Mouse (Mus musculus): ENCODE results near the gene Eprs. TPM values are rescaled to one million over a fixed set of nuclear protein-coding genes. Genes with fewer than 3 reads are reported as not detected.

Gene Eprs
- polyA plus RNA-seq, 1 experiment, result 5.0 TPM

- WGBS, result 89% methylated on average over 8 of the region's 8 CpGs
- Histone ChIP-seq H3K4me3 (ENCODE audit: extremely low read depth, insufficient read depth, insufficient read length) (no peak overlapping the region), H3K27ac (ENCODE audit: insufficient read depth, low read length) (no peak overlapping the region), H3K4me1 (ENCODE audit: control insufficient read depth, insufficient read depth, insufficient read length) (no peaks in the 10 kb centered on the region), H3K36me3 (ENCODE audit: control insufficient read depth, insufficient read depth, low read length) (peaks cover 15% of the 10 kb centered on the region), H3K27me3 (ENCODE audit: control insufficient read depth, insufficient read depth, low read length) (no peaks in the 10 kb centered on the region)
- DNase-seq (ENCODE audit: low read depth in 1 of 2, low spot score in 2 of 2), result no peak
- TF ChIP-seq POLR2A (IDR thresholded peaks at IDR 0.05; ENCODE audit: low read depth, low read length) (no peak), CTCF (IDR thresholded peaks at IDR 0.05; ENCODE audit: extremely low read depth, insufficient read depth, insufficient read length, insufficient replicate concordance) (no peak)
Observed at GRCm38 (mm10) chr1:185343422-185343821, 19.4 kb upstream of the Eprs start.

DNA sequence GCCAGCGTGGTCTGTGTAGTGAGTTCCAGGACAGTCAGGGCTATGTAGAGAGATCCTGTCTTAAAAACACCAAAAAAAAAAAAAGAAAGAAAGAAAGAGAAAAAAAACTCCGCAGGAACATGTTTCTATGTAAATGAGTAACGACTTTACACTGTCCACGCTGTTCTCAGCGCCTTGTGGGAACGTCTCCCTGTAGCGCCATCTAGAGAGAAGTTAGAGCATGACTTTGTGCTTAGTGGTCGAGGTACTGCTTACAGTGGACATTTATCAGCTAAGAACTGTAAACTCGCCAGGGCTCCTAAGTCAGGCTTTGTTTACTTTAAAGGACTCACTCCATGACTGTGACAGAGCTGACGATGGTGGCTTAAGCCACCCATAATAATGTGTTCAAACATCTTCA lies 16.7 kb upstream of the Eprs start:
- H3K27ac ChIP-seq (ENCODE audit: insufficient read depth, low read length), result no peak overlapping the region
- no peaks in the 10 kb centered on the region for H3K4me1 ChIP-seq (ENCODE audit: control insufficient read depth, insufficient read depth, insufficient read length)
- no peaks in the 10 kb centered on the region for H3K27me3 ChIP-seq (ENCODE audit: control insufficient read depth, insufficient read depth, low read length)
- DNase-seq (ENCODE audit: low read depth in 1 of 2, low spot score in 2 of 2), result no peak
- 87% methylated on average over 10 of the region's 10 CpGs for WGBS
- TF ChIP-seq CTCF (IDR thresholded peaks at IDR 0.05; ENCODE audit: extremely low read depth, insufficient read depth, insufficient read length, insufficient replicate concordance) (no peak), POLR2A (IDR thresholded peaks at IDR 0.05; ENCODE audit: low read depth, low read length) (no peak)
- peaks cover 13% of the 10 kb centered on the region for H3K36me3 ChIP-seq (ENCODE audit: control insufficient read depth, insufficient read depth, low read length)
- no peak overlapping the region for H3K4me3 ChIP-seq (ENCODE audit: extremely low read depth, insufficient read depth, insufficient read length)

GRCm38 (mm10) chr1:185349741-185350140 lies 13.1 kb upstream of the Eprs start:
- Histone ChIP-seq H3K4me1 (ENCODE audit: control insufficient read depth, insufficient read depth, insufficient read length) (no peaks in the 10 kb centered on the region), H3K36me3 (ENCODE audit: control insufficient read depth, insufficient read depth, low read length) (peaks cover 7% of the 10 kb centered on the region), H3K27ac (ENCODE audit: insufficient read depth, low read length) (no peak overlapping the region), H3K4me3 (ENCODE audit: extremely low read depth, insufficient read depth, insufficient read length) (no peak overlapping the region), H3K27me3 (ENCODE audit: control insufficient read depth, insufficient read depth, low read length) (no peaks in the 10 kb centered on the region)
- no peak for DNase-seq (ENCODE audit: low read depth in 1 of 2, low spot score in 2 of 2)
- TF ChIP-seq CTCF (IDR thresholded peaks at IDR 0.05; ENCODE audit: extremely low read depth, insufficient read depth, insufficient read length, insufficient replicate concordance) (no peak), POLR2A (IDR thresholded peaks at IDR 0.05; ENCODE audit: low read depth, low read length) (no peak)
- WGBS, result 90% methylated on average over 14 of the region's 14 CpGs

DNA sequence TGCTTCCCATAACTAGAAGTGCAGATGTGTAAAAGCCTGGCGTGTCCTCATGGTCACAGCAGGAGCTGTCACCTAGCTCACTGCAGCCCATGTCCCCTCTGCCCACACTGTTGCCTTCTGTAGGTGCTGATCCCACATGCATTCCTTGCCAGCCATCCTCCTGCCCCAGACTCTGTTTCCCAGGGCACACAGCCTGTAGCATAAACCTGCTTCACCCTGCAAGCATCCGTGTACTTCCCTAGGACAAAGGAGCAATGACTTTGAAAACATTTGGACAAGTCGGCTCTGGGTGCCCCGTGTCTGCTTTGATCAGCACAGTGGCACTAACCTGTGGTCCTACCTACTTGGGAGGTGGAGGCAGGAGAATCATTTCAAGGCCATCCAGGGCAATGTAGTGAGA lies 12.2 kb upstream of the Eprs start:
- Histone ChIP-seq H3K27ac (ENCODE audit: insufficient read depth, low read length) (no peak overlapping the region), H3K4me1 (ENCODE audit: control insufficient read depth, insufficient read depth, insufficient read length) (no peaks in the 10 kb centered on the region), H3K27me3 (ENCODE audit: control insufficient read depth, insufficient read depth, low read length) (no peaks in the 10 kb centered on the region), H3K36me3 (ENCODE audit: control insufficient read depth, insufficient read depth, low read length) (peaks cover 4% of the 10 kb centered on the region; the same call in 1 of the 2 replicates), H3K4me3 (ENCODE audit: extremely low read depth, insufficient read depth, insufficient read length) (no peak overlapping the region)
- DNase-seq (ENCODE audit: low read depth in 1 of 2, low spot score in 2 of 2), result no peak
- TF ChIP-seq CTCF (IDR thresholded peaks at IDR 0.05; ENCODE audit: extremely low read depth, insufficient read depth, insufficient read length, insufficient replicate concordance) (no peak), POLR2A (IDR thresholded peaks at IDR 0.05; ENCODE audit: low read depth, low read length) (no peak)
- WGBS, result 92% methylated on average over 4 of the region's 4 CpGs

GRCm38 (mm10) chr1:185352151-185352550 lies 10.7 kb upstream of the Eprs start:
- TF ChIP-seq POLR2A (IDR thresholded peaks at IDR 0.05; ENCODE audit: low read depth, low read length), result no peak
- H3K4me3 ChIP-seq (ENCODE audit: extremely low read depth, insufficient read depth, insufficient read length), result no peak overlapping the region
- whole genome bisulfite sequencing, result 66% methylated on average over 12 of the region's 12 CpGs
- peaks cover 3% of the 10 kb centered on the region; the same call in 1 of the 2 replicates for H3K36me3 ChIP-seq (ENCODE audit: control insufficient read depth, insufficient read depth, low read length)
- H3K27me3 ChIP-seq (ENCODE audit: control insufficient read depth, insufficient read depth, low read length), result no peaks in the 10 kb centered on the region
- H3K4me1 ChIP-seq (ENCODE audit: control insufficient read depth, insufficient read depth, insufficient read length), result no peaks in the 10 kb centered on the region
- no peak for DNase-seq (ENCODE audit: low read depth in 1 of 2, low spot score in 2 of 2)
- no peak overlapping the region for H3K27ac ChIP-seq (ENCODE audit: insufficient read depth, low read length)

GRCm38 (mm10) chr1:185353351-185353750 lies 9.5 kb upstream of the Eprs start:
- DNase-seq (ENCODE audit: low read depth in 1 of 2, low spot score in 2 of 2), result no peak
- TF ChIP-seq CTCF (IDR thresholded peaks at IDR 0.05; ENCODE audit: extremely low read depth, insufficient read depth, insufficient read length, insufficient replicate concordance) (no peak), POLR2A (IDR thresholded peaks at IDR 0.05; ENCODE audit: low read depth, low read length) (no peak)
- Histone ChIP-seq H3K27ac (ENCODE audit: insufficient read depth, low read length) (no peak overlapping the region), H3K27me3 (ENCODE audit: control insufficient read depth, insufficient read depth, low read length) (no peaks in the 10 kb centered on the region), H3K4me1 (ENCODE audit: control insufficient read depth, insufficient read depth, insufficient read length) (no peaks in the 10 kb centered on the region), H3K4me3 (ENCODE audit: extremely low read depth, insufficient read depth, insufficient read length) (no peak overlapping the region), H3K36me3 (ENCODE audit: control insufficient read depth, insufficient read depth, low read length) (peaks cover 3% of the 10 kb centered on the region; the same call in 1 of the 2 replicates)
- WGBS, result 96% methylated on average over 8 of the region's 8 CpGs

GRCm38 (mm10) chr1:185354731-185355130 lies 8.1 kb upstream of the Eprs start:
- Histone ChIP-seq H3K27ac (ENCODE audit: insufficient read depth, low read length) (no peak overlapping the region), H3K4me1 (ENCODE audit: control insufficient read depth, insufficient read depth, insufficient read length) (no peaks in the 10 kb centered on the region), H3K4me3 (ENCODE audit: extremely low read depth, insufficient read depth, insufficient read length) (no peak overlapping the region), H3K36me3 (ENCODE audit: control insufficient read depth, insufficient read depth, low read length) (peaks cover 3% of the 10 kb centered on the region; the same call in 1 of the 2 replicates), H3K27me3 (ENCODE audit: control insufficient read depth, insufficient read depth, low read length) (no peaks in the 10 kb centered on the region)
- no peak for DNase-seq (ENCODE audit: low read depth in 1 of 2, low spot score in 2 of 2)
- TF ChIP-seq POLR2A (IDR thresholded peaks at IDR 0.05; ENCODE audit: low read depth, low read length) (no peak), CTCF (IDR thresholded peaks at IDR 0.05; ENCODE audit: extremely low read depth, insufficient read depth, insufficient read length, insufficient replicate concordance) (no peak)
- 90% methylated on average over 4 of the region's 4 CpGs for WGBS

Data from spleen, adult 2 months (tissue).